Mouse (Mus musculus): ENCODE data around the gene Tmem203.

GRCm38 (mm10) chr2:25227406-25227805 is 27.8 kb upstream of the Tmem203 start:
- TF ChIP-seq GATA1 (IDR thresholded peaks at IDR 0.05; ENCODE audit: borderline replicate concordance, low read length): no peak
- no peak for TF ChIP-seq FLI1 (IDR thresholded peaks at IDR 0.05; ENCODE audit: low read length)
